ENCODE assay signal across 7 mouse cellular contexts in the genomic region with DNA sequence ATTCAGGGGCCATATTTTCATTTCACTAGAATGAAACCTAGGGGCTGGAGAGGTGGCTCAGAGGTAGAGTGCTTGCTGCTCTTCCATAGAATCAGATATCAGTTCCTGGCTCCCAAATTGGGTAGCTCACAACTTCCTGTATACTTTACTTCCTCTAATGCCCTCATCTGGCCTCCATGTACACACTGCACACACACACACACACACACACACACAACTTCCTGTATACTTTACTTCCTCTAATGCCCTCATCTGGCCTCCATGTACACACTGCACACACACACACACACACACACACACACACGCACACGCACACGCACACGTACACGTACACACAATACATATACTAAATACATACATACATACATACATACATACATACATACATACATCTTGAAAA.
DNase-seq lines count a peak whose midpoint lies in the region; ATAC-seq and TF ChIP-seq lines count a peak whose summit lies in the region.
"Not testable (repeated sequence)": the region's sequence is repeated elsewhere in the genome, so short reads cannot be mapped to it uniquely, and the experiment has no call there.

No protein-coding gene starts in this region.

- peaks cover 17% of the 10 kb centered on the region for H3K4me1 ChIP-seq in thymus, adult 2 months (replicated peaks; ENCODE audit: control insufficient read depth, insufficient read depth, low read length)

- not testable (repeated sequence) for H3K27me3 ChIP-seq in thymus, adult 2 months (ENCODE audit: control insufficient read depth, insufficient read depth, low read length)

- 0 out of 2 replicates have a peak, but pooled peaks have one; percentile 29 for ATAC-seq in common myeloid progenitor, adult 5-6 weeks (replicated peaks; ENCODE audit: low read depth, poor library complexity, severe bottlenecking)
- ATAC-seq in hematopoietic stem cell, adult 5-6 weeks (replicated peaks in 1 of 2; ENCODE audit: insufficient read depth in 1 of 2, low FRiP score in 2 of 2, low TSS enrichment in 1 of 2, low read depth in 1 of 2, poor library complexity in 2 of 2, severe bottlenecking in 2 of 2) = peak; percentile 40 to 46; a peak in 1 of 4 replicates
- peak; percentile 55 for ATAC-seq in megakaryocyte progenitor cell, adult 5-6 weeks (replicated peaks; ENCODE audit: poor library complexity)

- DNase-seq in A20 (ENCODE audit: low read depth, low spot score) (peak; percentile 41), MEL-GATA-1-ER (ENCODE audit: extremely low read depth, low read depth) (peak; percentile 21)
- peak; percentile 1 for DNase-seq in lung, postnatal 36 days
- DNase-seq in thymus, adult 2 months = not testable (repeated sequence)

- H3K4me3 ChIP-seq in thymus, adult 2 months (ENCODE audit: control insufficient read depth, insufficient read depth, low read length) = not testable (repeated sequence)

- H3K27ac ChIP-seq in thymus, adult 2 months (ENCODE audit: control insufficient read depth, insufficient read depth, low read length) = peak overlapping the region; percentile 66

- WGBS in thymus, adult 2 months = 95% methylated on average over 5 of the region's 5 CpGs

- not testable (repeated sequence) for TF ChIP-seq CTCF in thymus, adult 2 months (IDR thresholded peaks at IDR 0.05; ENCODE audit: borderline replicate concordance, control insufficient read depth, extremely low read depth, insufficient read depth, low read length, poor library complexity)

- H3K36me3 ChIP-seq in thymus, adult 2 months (ENCODE audit: control insufficient read depth, insufficient read depth, low read length) = not testable (repeated sequence)

- not testable (repeated sequence) for TF ChIP-seq POLR2A in thymus, adult 2 months (IDR thresholded peaks at IDR 0.05; ENCODE audit: control insufficient read depth, extremely low read depth, insufficient read depth, low read length, poor library complexity)
